Mouse (Mus musculus) A20 (cell line): ENCODE measurements around the gene Agtr1b.

Experiments
- DNase-seq: peaks from one replicate; pipeline ENCODE4 v3.0.0-alpha.2; 2011; ENCODE audit warnings: low read depth, low spot score

Gene Agtr1b

GRCm38 (mm10) chr3:20366558-20367522, at the start of gene Agtr1b:
Gene Agtr1b (minus strand): TSS chr3:20367177.
- no peak for DNase-seq

- no peak for DNase-seq
Observed at GRCm38 (mm10) chr3:20353598-20353997, 13.4 kb downstream of the Agtr1b start.

- DNase-seq, result no peak
Observed at GRCm38 (mm10) chr3:20348206-20348605, 18.8 kb downstream of the Agtr1b start.

GRCm38 (mm10) chr3:20340402-20340801, 26.6 kb downstream of the Agtr1b start:
- no peak for DNase-seq

GRCm38 (mm10) chr3:20334681-20335080, 32.3 kb downstream of the Agtr1b start:
- peak; percentile 10 for DNase-seq

- DNase-seq, result no peak
Observed at GRCm38 (mm10) chr3:20317233-20317632, 49.7 kb downstream of the Agtr1b start.

GRCm38 (mm10) chr3:20309142-20309541, 57.8 kb downstream of the Agtr1b start:
- no peak for DNase-seq

- DNase-seq, result no peak
Observed at GRCm38 (mm10) chr3:20307256-20307655, 59.7 kb downstream of the Agtr1b start.

GRCm38 (mm10) chr3:20304758-20305352, 62.1 kb downstream of the Agtr1b start:
- no peak for DNase-seq

GRCm38 (mm10) chr3:20295546-20295945, 71.4 kb downstream of the Agtr1b start:
- DNase-seq, result no peak

GRCm38 (mm10) chr3:20294542-20295348, 72.2 kb downstream of the Agtr1b start:
- DNase-seq, result no peak

- DNase-seq, result no peak
Observed at GRCm38 (mm10) chr3:20291370-20291769, 75.6 kb downstream of the Agtr1b start.

GRCm38 (mm10) chr3:20288761-20289160, 78.2 kb downstream of the Agtr1b start:
- DNase-seq, result no peak

GRCm38 (mm10) chr3:20281796-20282195, 85.2 kb downstream of the Agtr1b start:
- DNase-seq, result no peak

- DNase-seq, result no peak
Observed at GRCm38 (mm10) chr3:20275633-20276032, 91.3 kb downstream of the Agtr1b start, which contains the start of gene Cpb1. Gene Cpb1 (minus strand): TSS chr3:20275733.
